Mouse (Mus musculus): ENCODE measurements at regions not wholly inside any gene's neighbourhood (a gene's known extent, or its start where the extent isn't known, plus 50 kb on each side); places are given as distances from the start of the nearest gene placed in this dataset.
"Not testable (repeated sequence)": the region's sequence is repeated elsewhere in the genome, so short reads cannot be mapped to it uniquely, and the experiment has no call there.

DNA sequence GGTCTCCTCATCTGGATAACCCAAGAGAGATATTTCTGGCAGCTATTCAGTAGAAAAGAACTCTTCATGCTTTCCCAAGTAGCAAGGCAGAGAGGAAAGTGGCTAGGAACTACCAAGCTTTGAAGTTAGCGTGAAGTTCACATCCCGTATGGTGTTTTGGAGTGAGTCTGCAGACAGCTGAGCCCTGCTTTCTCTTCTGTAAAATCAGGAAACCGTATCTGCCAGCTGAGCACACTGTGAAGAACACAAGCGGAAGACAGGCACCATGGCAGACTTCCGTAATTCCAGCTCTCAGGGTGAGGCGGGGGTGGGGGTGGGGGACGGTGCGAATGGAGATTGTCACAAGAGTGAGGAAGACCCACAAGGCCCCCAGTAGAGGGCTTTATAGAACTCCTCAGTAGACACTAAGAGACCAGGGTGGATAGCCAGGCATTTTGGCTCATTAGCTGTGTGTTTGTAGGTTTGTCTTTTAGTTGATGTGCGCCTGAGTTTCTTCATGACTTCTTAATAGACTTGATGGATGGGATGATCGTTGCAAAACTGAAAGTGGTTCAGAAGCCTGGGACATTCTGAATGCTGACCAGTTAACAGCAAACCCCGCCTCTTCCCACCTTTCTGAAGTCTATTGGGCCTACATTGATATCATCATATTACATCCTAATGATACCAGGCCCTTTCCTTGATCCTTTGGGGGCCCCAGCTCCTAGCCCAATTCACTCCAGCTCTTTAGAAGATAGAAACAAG is 287.4 kb downstream of the 4933412E24Rik start:
- no peak for DNase-seq

DNA sequence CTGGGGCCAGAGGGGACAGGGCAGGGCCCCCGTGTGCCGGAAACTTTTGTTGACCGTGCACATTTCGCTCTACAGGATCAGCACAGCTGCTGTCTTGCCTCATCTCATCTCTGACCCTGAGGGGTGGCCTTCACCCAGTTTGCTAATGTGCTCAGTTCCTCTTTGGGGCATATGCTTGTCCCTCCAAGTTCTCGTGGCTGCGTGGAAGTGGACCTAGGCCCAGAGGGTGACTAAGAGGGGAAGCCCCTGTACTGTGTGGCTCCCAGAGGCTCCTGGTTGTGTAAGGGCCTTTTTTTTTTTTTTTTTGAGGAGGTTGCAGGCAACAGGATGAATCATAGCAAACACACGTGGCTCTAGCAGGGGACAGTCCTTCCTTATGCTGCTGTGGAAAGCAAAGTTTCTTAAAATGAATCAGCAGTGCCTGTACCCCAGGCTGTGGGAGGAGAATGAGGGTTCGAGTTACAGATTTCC is 288.2 kb downstream of the 4933412E24Rik start:
- no peak for DNase-seq

GRCm38 (mm10) chr15:59725881-59726280 is 290.5 kb downstream of the 4933412E24Rik start:
- DNase-seq, result no peak

DNA sequence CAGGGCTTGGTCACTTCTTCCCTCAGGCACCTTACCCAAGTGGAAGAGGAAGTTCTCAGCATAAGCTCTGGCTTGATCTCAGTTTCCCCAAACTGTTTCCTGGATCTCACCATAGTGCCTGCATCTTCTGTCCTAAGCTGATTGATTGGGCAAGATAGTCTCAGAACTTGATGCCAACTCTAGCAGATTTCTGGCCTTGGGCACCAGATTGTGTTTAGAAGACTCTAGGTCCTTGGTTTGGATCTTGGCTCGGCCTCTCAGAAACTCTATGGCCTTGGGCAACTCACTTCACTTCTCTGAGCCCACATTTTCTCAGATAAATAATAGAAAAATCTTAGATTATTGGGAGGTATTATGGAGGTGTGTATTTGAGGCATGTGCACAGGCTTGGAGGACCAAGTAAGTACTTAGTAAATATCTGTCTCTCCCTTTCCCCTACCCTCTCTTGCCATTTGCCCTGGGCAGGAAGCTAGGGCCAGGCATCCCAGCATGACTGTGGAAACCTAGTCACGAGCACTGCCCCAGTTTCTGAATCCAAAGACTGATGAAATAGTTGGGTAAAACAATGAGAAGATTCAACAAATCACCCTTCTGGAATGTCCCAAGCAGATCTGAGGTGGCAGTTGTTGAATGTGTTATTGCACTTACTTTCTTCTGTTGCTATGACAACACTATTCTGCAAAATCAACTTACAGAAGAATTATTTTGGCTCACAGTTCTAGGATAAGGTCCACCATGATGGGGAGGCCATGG is 293.6 kb downstream of the 4933412E24Rik start:
- no peak for DNase-seq

DNA sequence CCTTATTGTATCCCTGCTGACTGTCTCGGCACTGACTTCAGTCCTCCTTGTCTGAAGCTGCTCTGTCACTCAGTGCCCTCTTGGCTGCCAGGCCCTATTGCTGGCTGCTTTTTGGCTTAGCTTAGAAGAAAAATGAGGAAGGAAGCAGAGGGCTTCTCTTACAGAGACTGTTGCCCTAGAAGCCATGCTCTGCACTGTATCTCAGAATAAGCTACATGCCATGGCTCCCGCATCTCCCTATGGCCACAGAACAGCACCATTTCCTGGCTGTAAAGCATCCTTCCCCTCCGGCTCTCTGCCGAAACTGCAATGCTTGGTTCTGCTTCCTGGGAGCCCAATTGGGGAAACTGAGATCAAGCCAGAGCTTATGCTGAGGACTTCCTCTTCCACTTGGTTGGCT is 295.0 kb downstream of the 4933412E24Rik start:
- no peak for DNase-seq

GRCm38 (mm10) chr15:59721018-59721417 is 295.4 kb downstream of the 4933412E24Rik start:
- no peak for DNase-seq

GRCm38 (mm10) chr15:59720149-59720548 is 296.3 kb downstream of the 4933412E24Rik start:
- DNase-seq, result no peak

- not testable (repeated sequence) for DNase-seq
Observed at GRCm38 (mm10) chr15:59719383-59720128, 296.9 kb downstream of the 4933412E24Rik start.

DNA sequence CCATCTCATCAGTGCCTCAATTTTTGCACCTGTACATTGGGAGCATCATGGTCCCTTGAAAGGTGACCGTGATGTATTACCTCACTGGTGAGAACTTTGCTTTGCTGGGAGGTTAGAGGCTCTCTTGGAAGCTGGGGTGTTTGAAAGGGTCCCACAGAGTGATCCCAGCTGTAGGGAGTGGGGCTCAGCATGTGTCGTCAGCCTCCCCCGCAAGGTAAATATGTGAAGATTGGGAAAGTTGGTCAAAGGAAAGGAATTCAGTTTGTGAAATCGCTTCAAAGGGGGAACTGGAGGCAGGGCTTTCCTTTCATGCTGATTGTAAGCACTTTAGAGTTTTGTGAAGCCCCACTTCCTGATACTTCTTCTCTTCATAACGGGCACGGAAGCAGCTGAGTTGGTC is 299.5 kb downstream of the 4933412E24Rik start:
- no peak for DNase-seq

DNA sequence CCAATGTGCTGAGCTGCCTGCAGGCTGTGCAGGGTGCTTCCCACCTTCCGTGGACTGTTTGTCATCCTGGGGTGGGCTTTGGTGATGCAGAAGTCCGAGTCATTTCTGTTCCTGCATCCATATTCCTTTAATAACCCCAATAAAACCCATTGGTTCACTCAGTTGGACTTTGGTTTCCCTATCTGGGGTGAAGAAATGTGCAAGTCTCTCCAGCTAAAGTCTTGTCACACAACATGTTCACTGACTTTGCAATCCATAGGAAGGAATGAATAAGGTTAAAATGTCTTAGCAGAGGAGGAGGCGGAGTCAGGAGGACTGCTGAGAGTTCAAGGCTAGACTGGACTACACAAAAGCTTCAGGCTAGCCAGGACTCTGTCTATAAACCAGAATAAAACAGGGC is 300.5 kb downstream of the 4933412E24Rik start:
- DNase-seq, result no peak

- DNase-seq, result no peak
Observed at GRCm38 (mm10) chr15:59713965-59714739, 302.3 kb downstream of the 4933412E24Rik start.

GRCm38 (mm10) chr15:59712077-59712752 is 304.2 kb downstream of the 4933412E24Rik start:
- DNase-seq, result no peak

- DNase-seq, result no peak
Observed at GRCm38 (mm10) chr15:59709925-59710324, 306.5 kb downstream of the 4933412E24Rik start.

GRCm38 (mm10) chr15:59708402-59708801 is 308.0 kb downstream of the 4933412E24Rik start:
- no peak for DNase-seq

DNA sequence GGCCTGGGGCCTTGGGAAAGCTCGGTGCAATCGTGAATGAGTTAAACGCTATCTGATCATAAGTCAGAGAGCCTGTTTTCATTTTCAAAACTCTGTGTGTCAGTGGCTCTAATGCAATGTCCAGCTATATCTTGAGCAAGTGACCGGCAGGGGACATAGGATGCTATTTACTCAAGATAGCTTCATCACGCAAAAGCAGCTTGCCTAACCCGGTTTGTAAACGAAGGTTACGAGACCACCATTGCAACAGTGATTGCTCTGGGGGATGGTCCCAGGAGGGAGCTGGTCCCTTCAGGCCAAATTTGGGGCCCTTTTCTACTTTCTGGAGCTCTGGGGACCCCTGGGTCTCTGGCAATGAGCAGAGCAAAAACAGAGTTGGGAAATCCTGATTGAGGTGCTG is 309.3 kb downstream of the 4933412E24Rik start:
- DNase-seq, result no peak

Data from cerebellum, adult 11-12 months (tissue).